Mouse (Mus musculus) forebrain, embryonic 13.5 days (tissue): ENCODE results near the gene Gdf9. TPM values are rescaled to one million over a fixed set of nuclear protein-coding genes. Genes with fewer than 3 reads are reported as not detected.
"Not testable (repeated sequence)": the region's sequence is repeated elsewhere in the genome, so short reads cannot be mapped to it uniquely, and the experiment has no call there.

ENCODE experiments used
- ATAC-seq: fragments of 200-750 bp; cut with Nextera tagmentation; 2 replicates; pipeline ENCODE4 v1.8.0; 2017
- H3K27ac ChIP-seq: fragments of 300-500 bp; sonication (generic); 2 replicates; pipeline ENCODE4 v1.5.1; 2015; ENCODE audit warnings: inconsistent platforms, mild to moderate bottlenecking, moderate library complexity
- H3K27me3 ChIP-seq: fragments of 300-500 bp; sonication (generic); 2 replicates; pipeline ENCODE4 v1.6.1; 2015; ENCODE audit warnings: mild to moderate bottlenecking, inconsistent platforms
- H3K36me3 ChIP-seq: fragments of 300-500 bp; sonication (generic); 2 replicates; pipeline ENCODE4 v1.6.1; 2015; ENCODE audit warnings: mild to moderate bottlenecking, inconsistent platforms; ENCODE audit not compliant: poor library complexity, severe bottlenecking
- H3K4me1 ChIP-seq: fragments of 300-500 bp; sonication (generic); 2 replicates; pipeline ENCODE4 v1.6.1; 2015; ENCODE audit warnings: inconsistent platforms
- H3K4me2 ChIP-seq: fragments of 300-500 bp; sonication (generic); 2 replicates; pipeline ENCODE4 v1.6.1; 2015; ENCODE audit warnings: inconsistent platforms, mild to moderate bottlenecking, moderate library complexity
- H3K4me3 ChIP-seq: fragments of 300-500 bp; sonication (generic); 2 replicates; pipeline ENCODE4 v1.5.1; 2015; ENCODE audit warnings: mild to moderate bottlenecking, inconsistent platforms
- H3K9ac ChIP-seq: fragments of 300-500 bp; sonication (generic); 2 replicates; pipeline ENCODE4 v1.6.1; 2015; ENCODE audit warnings: mild to moderate bottlenecking, inconsistent platforms
- H3K9me3 ChIP-seq: fragments of 300-500 bp; sonication (generic); replicated peaks from 2 replicates; pipeline ENCODE4 v1.6.1; 2016; ENCODE audit warnings: inconsistent platforms
- WGBS: fragments of 180-500 bp; shearing (Covaris S2); methylation state at CpG from one replicate; pipeline ENCODE4 v1.1.7; 2015; 5-methylcytosine and 5-hydroxymethylcytosine counted together
- polyA plus RNA-seq: library from polyadenylated mRNA; unstranded; fragments of >200 nt; fragmentation: Nextera tagmentation; extraction: Ambion mirVana; gene quantifications from 2 replicates; pipeline ENCODE4 v1.2.1, GENCODE M21; 2015

The Gdf9 gene
- 2.1 and 2.7 TPM in 2 replicates for polyA plus RNA-seq

DNA sequence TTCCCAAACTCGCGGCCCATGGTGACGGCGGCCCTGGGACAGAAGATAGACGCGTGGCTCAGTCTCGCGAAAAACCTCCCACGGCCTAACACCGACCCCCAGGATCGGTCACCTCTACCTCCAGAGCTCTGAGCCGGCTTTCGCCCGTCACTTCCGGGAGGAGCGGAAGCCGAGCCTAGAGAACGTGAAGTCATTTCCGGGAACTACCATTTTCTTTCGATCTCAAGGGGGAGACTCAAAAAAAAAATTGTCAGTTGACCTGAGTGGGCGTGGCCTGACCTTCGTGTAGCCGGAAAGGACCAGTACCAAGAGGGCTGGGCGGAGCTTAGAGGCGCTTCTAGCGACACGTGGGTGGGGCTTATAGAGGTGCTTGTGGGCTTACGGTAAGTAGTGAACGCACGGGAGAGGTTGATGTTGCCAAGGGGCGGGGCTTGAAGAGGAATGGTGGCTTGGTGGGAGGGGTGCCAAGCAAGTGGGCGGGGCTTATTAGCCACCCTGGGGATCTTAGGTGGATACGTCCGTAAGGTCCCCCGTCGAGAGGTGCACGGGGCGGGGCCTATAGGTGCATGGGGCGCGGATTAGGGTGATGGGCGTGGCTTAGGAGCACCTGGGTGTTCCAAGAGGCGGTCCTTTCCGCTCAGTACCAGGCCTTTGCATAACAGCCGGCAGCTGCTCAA lies at the start of gene Gdf9, which contains the start of gene Uqcrq:
Gdf9 (plus strand) TSS at position 354 of the 677 bp plus-strand sequence.
Uqcrq (minus strand) TSS at position 162 of the 677 bp plus-strand sequence.
- peak within 1 kb of the TSS; percentile 79 for H3K27ac ChIP-seq
- peak within 1 kb of the TSS; percentile 83 for H3K9ac ChIP-seq
- H3K36me3 ChIP-seq, result peaks cover 20% of the 10 kb centered on the region
- 1% methylated on average over 44 of the region's 44 CpGs for WGBS
- H3K4me3 ChIP-seq, result peak within 1 kb of the TSS; percentile 75
- ATAC-seq, result peak; percentile 96
- H3K9me3 ChIP-seq, result no peaks in the 10 kb centered on the region
- H3K4me2 ChIP-seq, result peak within 1 kb of the TSS; percentile 82
- H3K27me3 ChIP-seq, result no peaks in the 10 kb centered on the region; the same call in 1 of the 2 replicates
- H3K4me1 ChIP-seq, result peaks cover 16% of the 10 kb centered on the region

DNA sequence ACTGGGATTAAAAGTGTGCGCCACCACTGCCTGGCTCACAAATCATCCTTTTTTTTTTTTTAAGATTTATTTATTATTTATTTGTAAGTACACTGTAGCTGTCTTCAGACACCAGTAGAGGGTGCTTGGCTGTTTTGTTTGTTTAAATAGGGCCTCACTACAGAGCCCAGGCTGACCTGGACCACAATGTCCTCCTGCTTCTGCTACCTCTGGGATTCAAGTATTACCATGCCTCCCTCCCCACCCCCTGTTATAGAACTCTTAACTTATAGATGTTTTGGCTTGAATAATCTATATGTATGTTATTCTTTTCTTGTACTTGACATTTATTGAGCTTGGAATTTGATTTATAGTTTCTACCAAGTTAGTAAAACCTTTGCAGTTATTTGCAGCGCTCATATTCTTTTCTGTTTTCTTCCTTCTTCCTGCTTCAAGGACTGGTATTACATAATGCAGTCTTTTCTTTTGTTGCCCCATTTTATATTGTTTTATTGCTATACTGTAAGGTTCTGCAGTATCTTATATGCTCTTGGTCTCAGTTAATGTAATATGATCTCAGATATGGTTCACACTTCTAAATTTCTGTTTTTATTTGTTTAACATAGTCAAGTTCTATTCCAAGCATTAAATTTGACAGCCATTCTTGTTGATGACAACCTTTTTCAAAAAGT lies 46.9 kb upstream of the Gdf9 start:
- H3K36me3 ChIP-seq, result peaks cover 52% of the 10 kb centered on the region
- H3K9me3 ChIP-seq, result no peaks in the 10 kb centered on the region
- no peaks in the 10 kb centered on the region for H3K4me1 ChIP-seq
- no peak overlapping the region for H3K27ac ChIP-seq
- no peak overlapping the region for H3K4me3 ChIP-seq
- no peaks in the 10 kb centered on the region for H3K27me3 ChIP-seq
- no peak overlapping the region for H3K4me2 ChIP-seq
- ATAC-seq, result no peak
- 94% methylated on average over 2 of the region's 2 CpGs for WGBS
- no peak overlapping the region for H3K9ac ChIP-seq

DNA sequence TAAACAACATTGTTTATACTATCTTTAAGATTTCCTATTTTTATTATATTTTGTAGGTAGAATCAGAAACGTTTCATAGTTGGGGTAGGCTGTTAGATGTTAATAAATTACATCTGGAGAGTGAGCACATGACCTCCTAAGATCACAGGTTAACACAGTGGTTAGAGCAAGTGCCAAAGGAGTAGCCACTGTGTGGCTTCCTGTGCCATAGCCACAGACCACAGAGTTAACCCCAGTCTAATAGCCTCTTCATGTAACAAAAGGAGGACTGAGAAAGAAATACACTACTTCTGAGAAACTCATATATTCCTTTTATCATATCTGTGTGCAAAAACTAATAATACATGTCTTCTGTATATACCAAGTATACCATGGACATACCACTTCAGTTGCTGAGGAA lies 37.0 kb upstream of the Gdf9 start:
- Histone ChIP-seq H3K9ac (no peak overlapping the region), H3K4me1 (no peaks in the 10 kb centered on the region), H3K27ac (no peak overlapping the region), H3K27me3 (no peaks in the 10 kb centered on the region), H3K36me3 (peaks cover 60% of the 10 kb centered on the region), H3K4me2 (no peak overlapping the region), H3K4me3 (no peak overlapping the region), H3K9me3 (no peaks in the 10 kb centered on the region)
- WGBS, result 91% methylated on average over 1 of the region's 1 CpGs
- no peak for ATAC-seq

DNA sequence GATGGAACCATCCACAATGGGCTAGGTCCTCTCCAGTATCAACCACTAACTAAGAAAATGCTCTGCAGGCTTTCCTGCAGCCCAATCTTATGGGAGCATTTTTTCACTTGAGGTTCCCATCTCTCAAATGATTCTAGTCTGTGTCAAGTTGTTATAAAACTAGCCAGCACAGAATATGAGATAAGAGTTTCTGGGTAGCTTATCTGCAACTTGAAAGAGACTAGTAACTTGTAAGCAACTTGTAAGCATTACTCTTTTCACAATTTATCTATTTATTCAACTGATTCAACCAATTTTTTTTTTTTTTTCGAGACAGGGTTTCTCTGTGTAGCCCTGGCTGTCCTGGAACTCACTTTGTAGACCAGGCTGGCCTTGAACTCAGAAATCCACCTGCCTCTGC lies 27.2 kb upstream of the Gdf9 start:
- Histone ChIP-seq H3K27me3 (no peaks in the 10 kb centered on the region), H3K4me1 (no peaks in the 10 kb centered on the region), H3K27ac (no peak overlapping the region), H3K36me3 (peaks cover 87% of the 10 kb centered on the region), H3K4me3 (no peak overlapping the region), H3K9me3 (no peaks in the 10 kb centered on the region), H3K9ac (no peak overlapping the region), H3K4me2 (no peak overlapping the region)
- 70% methylated on average over 1 of the region's 1 CpGs for WGBS
- no peak for ATAC-seq

DNA sequence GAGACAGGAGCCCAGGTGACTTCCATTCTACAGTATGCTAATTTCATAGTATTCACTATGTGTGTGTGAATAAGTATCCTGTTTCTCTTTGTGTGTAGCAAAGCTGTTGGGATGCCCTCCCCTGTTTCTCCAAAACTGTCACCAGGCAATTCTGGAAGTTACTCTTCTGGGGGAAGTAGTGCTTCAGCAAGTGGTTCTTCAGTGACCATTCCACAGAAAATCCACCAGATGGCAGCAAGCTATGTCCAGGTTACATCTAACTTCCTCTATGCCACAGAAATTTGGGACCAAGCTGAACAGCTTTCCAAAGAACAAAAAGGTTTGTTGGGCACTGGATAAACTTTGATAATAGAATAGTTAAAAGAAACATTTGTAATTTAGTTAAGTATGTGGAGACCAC lies 19.1 kb upstream of the Gdf9 start:
- H3K36me3 ChIP-seq, result peaks cover 89% of the 10 kb centered on the region
- no peak for ATAC-seq

GRCm38 (mm10) chr11:53413871-53414270 lies 17.0 kb upstream of the Gdf9 start:
- Histone ChIP-seq H3K4me1 (no peaks in the 10 kb centered on the region), H3K27ac (no peak overlapping the region), H3K27me3 (no peaks in the 10 kb centered on the region), H3K4me3 (no peak overlapping the region), H3K9ac (no peak overlapping the region), H3K9me3 (no peaks in the 10 kb centered on the region), H3K36me3 (peaks cover 93% of the 10 kb centered on the region), H3K4me2 (no peak overlapping the region)
- WGBS, result 94% methylated on average over 4 of the region's 4 CpGs
- ATAC-seq, result no peak

More for the DNA sequence above, 19.1 kb upstream of the Gdf9 start:
- Histone ChIP-seq H3K4me3 (no peak overlapping the region), H3K9me3 (no peaks in the 10 kb centered on the region), H3K9ac (no peak overlapping the region), H3K4me1 (no peaks in the 10 kb centered on the region), H3K4me2 (no peak overlapping the region), H3K27ac (no peak overlapping the region), H3K27me3 (no peaks in the 10 kb centered on the region)

- H3K27me3 ChIP-seq, result no peaks in the 10 kb centered on the region
- no peaks in the 10 kb centered on the region for H3K4me1 ChIP-seq
- no peak overlapping the region for H3K9ac ChIP-seq
- no peak overlapping the region for H3K4me2 ChIP-seq
- no peak overlapping the region for H3K27ac ChIP-seq
- H3K36me3 ChIP-seq, result peaks cover 71% of the 10 kb centered on the region
- ATAC-seq, result no peak
- H3K9me3 ChIP-seq, result no peaks in the 10 kb centered on the region
- no peak overlapping the region for H3K4me3 ChIP-seq
Measured at GRCm38 (mm10) chr11:53418048-53418447, 12.8 kb upstream of the Gdf9 start.

- H3K9me3 ChIP-seq, result no peaks in the 10 kb centered on the region
- no peaks in the 10 kb centered on the region for H3K4me1 ChIP-seq
- no peak within 1 kb of the TSS for H3K4me3 ChIP-seq
- H3K27me3 ChIP-seq, result no peaks in the 10 kb centered on the region
- H3K9ac ChIP-seq, result no peak within 1 kb of the TSS
- no peak for ATAC-seq
- 89% methylated on average over 4 of the region's 4 CpGs for WGBS
- no peak within 1 kb of the TSS for H3K27ac ChIP-seq
- H3K4me2 ChIP-seq, result no peak within 1 kb of the TSS
- peaks cover 33% of the 10 kb centered on the region for H3K36me3 ChIP-seq
Measured at GRCm38 (mm10) chr11:53423036-53423435, 7.8 kb upstream of the Gdf9 start, which contains the start of gene Leap2. TSS of gene Leap2 (minus strand) at chr11:53423170.

DNA sequence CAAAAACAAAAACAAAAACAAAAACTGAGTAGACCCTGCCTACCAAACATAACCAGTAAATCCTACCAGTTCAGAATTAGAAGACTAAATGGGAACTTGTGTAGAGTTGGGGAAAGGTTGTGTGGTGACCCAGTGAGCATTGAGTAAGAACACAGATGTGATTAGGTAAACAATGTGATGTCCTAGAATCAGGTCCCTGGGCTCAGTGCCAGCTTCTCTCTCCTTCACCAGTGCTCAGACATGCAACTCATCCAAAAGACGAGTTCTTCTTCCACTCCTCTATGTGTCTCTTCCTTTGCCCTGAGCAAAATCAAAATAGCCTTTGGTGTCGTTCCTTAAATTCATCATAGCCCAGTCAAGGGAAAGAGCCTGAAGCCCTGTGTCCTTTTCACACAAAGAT lies 6.0 kb upstream of the Gdf9 start:
- Histone ChIP-seq H3K4me1 (peaks cover 7% of the 10 kb centered on the region), H3K9ac (no peak overlapping the region)
- no peak for ATAC-seq

DNA sequence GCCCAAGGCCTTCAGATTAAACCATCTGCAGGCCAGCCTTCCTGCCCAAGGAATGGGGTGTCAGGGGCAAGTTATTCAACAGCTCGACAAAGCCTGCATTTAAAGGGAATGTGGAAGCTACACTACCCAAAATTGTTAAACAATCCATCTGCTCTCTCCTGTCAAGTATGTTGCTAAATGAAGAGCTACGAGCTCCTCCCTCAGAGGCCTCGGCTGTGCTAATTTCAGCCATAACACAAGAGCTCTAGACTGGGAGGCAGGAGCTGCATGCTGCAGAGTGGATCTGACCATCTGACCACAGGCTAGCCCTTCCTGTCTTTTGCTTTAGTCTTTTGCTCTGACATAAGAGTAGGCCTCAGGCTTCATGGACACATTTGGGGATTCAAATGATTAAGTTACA lies 5.6 kb upstream of the Gdf9 start:
- H3K27ac ChIP-seq, result no peak overlapping the region
- ATAC-seq, result no peak
- H3K27me3 ChIP-seq, result no peaks in the 10 kb centered on the region
- H3K4me1 ChIP-seq, result peaks cover 11% of the 10 kb centered on the region
- H3K4me3 ChIP-seq, result no peak overlapping the region
- H3K4me2 ChIP-seq, result no peak overlapping the region
- peaks cover 29% of the 10 kb centered on the region for H3K36me3 ChIP-seq
- WGBS, result 88% methylated on average over 3 of the region's 3 CpGs
- no peak overlapping the region for H3K9ac ChIP-seq
- no peaks in the 10 kb centered on the region for H3K9me3 ChIP-seq

More for the DNA sequence above, 6.0 kb upstream of the Gdf9 start:
- 76% methylated on average over 2 of the region's 2 CpGs for WGBS
- Histone ChIP-seq H3K27me3 (no peaks in the 10 kb centered on the region), H3K4me2 (no peak overlapping the region), H3K9me3 (no peaks in the 10 kb centered on the region), H3K36me3 (peaks cover 33% of the 10 kb centered on the region), H3K27ac (no peak overlapping the region), H3K4me3 (no peak overlapping the region)

- Histone ChIP-seq H3K27ac (no peak overlapping the region), H3K4me1 (peaks cover 11% of the 10 kb centered on the region), H3K27me3 (no peaks in the 10 kb centered on the region), H3K4me3 (no peak overlapping the region), H3K9ac (no peak overlapping the region), H3K4me2 (no peak overlapping the region), H3K9me3 (no peaks in the 10 kb centered on the region), H3K36me3 (peaks cover 27% of the 10 kb centered on the region)
- WGBS, result 84% methylated on average over 6 of the region's 6 CpGs
- no peak for ATAC-seq
Measured at GRCm38 (mm10) chr11:53425711-53426255, 5.0 kb upstream of the Gdf9 start.

- H3K4me3 ChIP-seq, H3K4me2 ChIP-seq, ATAC-seq, H3K27ac ChIP-seq, H3K27me3 ChIP-seq, H3K9me3 ChIP-seq, H3K9ac ChIP-seq: not testable (repeated sequence)
- WGBS, result 89% methylated on average over 3 of the region's 3 CpGs
- H3K4me1 ChIP-seq, result peaks cover 16% of the 10 kb centered on the region
- peaks cover 20% of the 10 kb centered on the region for H3K36me3 ChIP-seq
Measured at GRCm38 (mm10) chr11:53426914-53427313, 3.9 kb upstream of the Gdf9 start.
